Mouse (Mus musculus): Measurements from ENCODE around the gene Urb1. TPM values are rescaled to one million over a fixed set of nuclear protein-coding genes. Genes with fewer than 3 reads are reported as not detected.

Urb1 gene
- polyA plus RNA-seq, 1 experiment from 2014 or later, result 8.1 TPM

DNA sequence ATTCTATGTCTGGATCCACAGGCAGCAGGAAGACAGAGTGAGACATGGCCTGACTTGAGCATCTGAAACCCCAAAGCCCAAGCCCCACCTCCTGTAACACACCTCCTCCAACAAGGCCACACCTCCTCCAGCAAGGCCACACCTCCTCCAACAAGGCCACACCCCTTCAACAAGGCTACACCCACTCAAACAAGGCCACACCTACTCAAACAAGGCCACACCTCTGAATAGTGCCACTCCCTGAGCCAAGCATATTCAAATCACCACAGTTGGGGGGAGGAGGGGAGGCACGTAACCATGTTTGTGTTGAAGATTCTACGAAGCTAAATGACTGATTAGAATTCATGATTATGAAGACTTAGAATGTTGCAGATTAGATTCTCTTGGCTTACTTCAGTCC is 108.7 kb downstream of the Urb1 start:
- ATAC-seq (ENCODE audit: low read depth), result no peak
- H3K9ac ChIP-seq (ENCODE audit: low read length), result no peak overlapping the region
- no peaks in the 10 kb centered on the region for H3K36me3 ChIP-seq (ENCODE audit: control insufficient read depth, insufficient read depth, low read length)
- H3K27ac ChIP-seq (ENCODE audit: low read length), result no peak overlapping the region
- H3K4me1 ChIP-seq (replicated peaks; ENCODE audit: control insufficient read depth, insufficient read depth, low read length), result peaks cover 17% of the 10 kb centered on the region
- no peaks in the 10 kb centered on the region for H3K27me3 ChIP-seq (ENCODE audit: control insufficient read depth, insufficient read depth, low read depth, low read length)
- H3K4me2 ChIP-seq (ENCODE audit: low read depth, low read length), result no peak overlapping the region
- 96% methylated on average over 2 of the region's 2 CpGs for WGBS
- no peak overlapping the region for H3K4me3 ChIP-seq (ENCODE audit: low read length)
- H3K9me3 ChIP-seq (ENCODE audit: control insufficient read depth, low read length), result no peaks in the 10 kb centered on the region

Other genes starting within 250 kb of the Urb1 start
- 72.2 and 82.1 TPM in 2 replicates for gene Mis18a, start 83.0 kb downstream of the Urb1 start, polyA plus RNA-seq (2015; fragmentation: Nextera tagmentation; extraction: Ambion mirVana)
- 4.6 and 5.1 TPM in 2 replicates for gene Mrap, start 72.2 kb downstream of the Urb1 start, polyA plus RNA-seq (2015; fragmentation: Nextera tagmentation; extraction: Ambion mirVana)
- gene Eva1c, start 16.3 kb upstream of the Urb1 start, polyA plus RNA-seq (2015; fragmentation: Nextera tagmentation; extraction: Ambion mirVana), result 3.8 and 4.6 TPM in 2 replicates
- 57.2 and 59.2 TPM in 2 replicates for gene Cfap298, start 124.7 kb upstream of the Urb1 start, polyA plus RNA-seq (2015; fragmentation: Nextera tagmentation; extraction: Ambion mirVana)
- 14.7 and 15.6 TPM in 2 replicates for gene Synj1, start 200.9 kb upstream of the Urb1 start, polyA plus RNA-seq (2015; fragmentation: Nextera tagmentation; extraction: Ambion mirVana)
- 43.1 and 45.8 TPM in 2 replicates for gene Paxbp1, start 234.1 kb upstream of the Urb1 start, polyA plus RNA-seq (2015; fragmentation: Nextera tagmentation; extraction: Ambion mirVana)

Data from lung, embryonic 16.5 days (tissue).